Mouse (Mus musculus) embryonic facial prominence, embryonic 10.5 days (tissue): ENCODE measurements around the gene Tnfrsf18. TPM values are rescaled to one million over a fixed set of nuclear protein-coding genes. Genes with fewer than 3 reads are reported as not detected.

Source experiments
- DNase-seq: peaks from one replicate; pipeline ENCODE4 v3.0.0-alpha.2; 2017; ENCODE audit warnings: low spot score
- H3K27ac ChIP-seq: fragments of 300-500 bp; sonication (generic); replicated peaks from 2 replicates; pipeline ENCODE4 v1.5.1; 2016; ENCODE audit warnings: mild to moderate bottlenecking
- H3K27me3 ChIP-seq: fragments of 300-500 bp; sonication (generic); replicated peaks from 2 replicates; pipeline ENCODE4 v1.6.1; 2016; ENCODE audit warnings: low read depth, mild to moderate bottlenecking; ENCODE audit not compliant: poor library complexity, severe bottlenecking
- H3K36me3 ChIP-seq: fragments of 300-500 bp; sonication (generic); replicated peaks from 2 replicates; pipeline ENCODE4 v1.6.1; 2016; ENCODE audit warnings: mild to moderate bottlenecking, moderate library complexity
- H3K4me1 ChIP-seq: fragments of 300-500 bp; sonication (generic); 2 replicates; pipeline ENCODE4 v1.6.1; 2016
- H3K4me3 ChIP-seq: fragments of 300-500 bp; sonication (generic); 2 replicates; pipeline ENCODE4 v1.5.1; 2016; ENCODE audit warnings: mild to moderate bottlenecking, moderate library complexity
- H3K9me3 ChIP-seq: fragments of 300-500 bp; sonication (generic); 2 replicates; pipeline ENCODE4 v1.6.1; 2016; ENCODE audit warnings: mild to moderate bottlenecking
- WGBS: fragments of 180-500 bp; shearing (Covaris S2); methylation state at CpG from one replicate; pipeline ENCODE4 v1.1.7; 2016; 5-methylcytosine and 5-hydroxymethylcytosine counted together
- polyA plus RNA-seq: library from polyadenylated mRNA; unstranded; fragments of >200 nt; fragmentation: Nextera tagmentation; extraction: Ambion mirVana; gene quantifications from 2 replicates; pipeline ENCODE4 v1.2.1, GENCODE M21; 2016

The Tnfrsf18 gene
- polyA plus RNA-seq, 1 experiment from 2014 or later = 1.4 TPM

GRCm38 (mm10) chr4:156044754-156045153, 18.8 kb downstream of the Tnfrsf18 start:
- no peak for DNase-seq
- no peaks in the 10 kb centered on the region for H3K27me3 ChIP-seq
- peaks cover 10% of the 10 kb centered on the region for H3K4me1 ChIP-seq
- no peaks in the 10 kb centered on the region for H3K9me3 ChIP-seq
- H3K4me3 ChIP-seq = no peak overlapping the region
- H3K27ac ChIP-seq = no peak overlapping the region
- WGBS = 58% methylated on average over 5 of the region's 5 CpGs
- H3K36me3 ChIP-seq = no peaks in the 10 kb centered on the region

- Histone ChIP-seq H3K27ac (no peak overlapping the region), H3K4me1 (peaks cover 9% of the 10 kb centered on the region), H3K4me3 (no peak overlapping the region), H3K9me3 (no peaks in the 10 kb centered on the region), H3K36me3 (no peaks in the 10 kb centered on the region), H3K27me3 (no peaks in the 10 kb centered on the region)
- 82% methylated on average over 3 of the region's 3 CpGs for WGBS
- no peak for DNase-seq
Observed at GRCm38 (mm10) chr4:156049779-156050178, 23.8 kb downstream of the Tnfrsf18 start.

GRCm38 (mm10) chr4:156050391-156050980, 24.5 kb downstream of the Tnfrsf18 start:
- peaks cover 8% of the 10 kb centered on the region for H3K4me1 ChIP-seq
- no peak overlapping the region for H3K27ac ChIP-seq
- DNase-seq = no peak
- no peaks in the 10 kb centered on the region for H3K9me3 ChIP-seq
- no peaks in the 10 kb centered on the region for H3K27me3 ChIP-seq
- H3K4me3 ChIP-seq = no peak overlapping the region
- 67% methylated on average over 6 of the region's 6 CpGs for WGBS
- no peaks in the 10 kb centered on the region; the same call in 1 of the 2 replicates for H3K36me3 ChIP-seq

GRCm38 (mm10) chr4:156053113-156053512, 27.1 kb downstream of the Tnfrsf18 start:
- peaks cover 12% of the 10 kb centered on the region for H3K4me1 ChIP-seq
- 84% methylated on average over 4 of the region's 4 CpGs for WGBS
- no peaks in the 10 kb centered on the region for H3K9me3 ChIP-seq
- no peak overlapping the region for H3K27ac ChIP-seq
- no peak overlapping the region for H3K4me3 ChIP-seq
- no peaks in the 10 kb centered on the region; the same call in 1 of the 2 replicates for H3K36me3 ChIP-seq
- no peaks in the 10 kb centered on the region for H3K27me3 ChIP-seq
- DNase-seq = no peak

GRCm38 (mm10) chr4:156054130-156054529, 28.2 kb downstream of the Tnfrsf18 start:
- DNase-seq = no peak
- no peak overlapping the region for H3K27ac ChIP-seq
- H3K27me3 ChIP-seq = 0 out of 2 replicates have a peak, but pooled peaks cover 4% of the 10 kb centered on the region
- 89% methylated on average over 4 of the region's 4 CpGs for WGBS
- H3K9me3 ChIP-seq = no peaks in the 10 kb centered on the region
- no peaks in the 10 kb centered on the region; the same call in 1 of the 2 replicates for H3K36me3 ChIP-seq
- no peak overlapping the region for H3K4me3 ChIP-seq
- peaks cover 12% of the 10 kb centered on the region for H3K4me1 ChIP-seq

- Histone ChIP-seq H3K27ac (no peak overlapping the region), H3K4me3 (no peak overlapping the region), H3K4me1 (peaks cover 12% of the 10 kb centered on the region), H3K27me3 (0 out of 2 replicates have a peak, but pooled peaks cover 4% of the 10 kb centered on the region), H3K36me3 (no peaks in the 10 kb centered on the region; the same call in 1 of the 2 replicates), H3K9me3 (no peaks in the 10 kb centered on the region)
- WGBS = 93% methylated on average over 6 of the region's 6 CpGs
- no peak for DNase-seq
Observed at GRCm38 (mm10) chr4:156054606-156055005, 28.6 kb downstream of the Tnfrsf18 start.

- Histone ChIP-seq H3K4me3 (no peak overlapping the region), H3K27me3 (0 out of 2 replicates have a peak, but pooled peaks cover 4% of the 10 kb centered on the region), H3K4me1 (peaks cover 14% of the 10 kb centered on the region), H3K27ac (no peak overlapping the region), H3K9me3 (no peaks in the 10 kb centered on the region), H3K36me3 (no peaks in the 10 kb centered on the region; the same call in 1 of the 2 replicates)
- 89% methylated on average over 5 of the region's 5 CpGs for WGBS
- no peak for DNase-seq
Observed at GRCm38 (mm10) chr4:156055173-156055572, 29.2 kb downstream of the Tnfrsf18 start.

GRCm38 (mm10) chr4:156057702-156058101, 31.7 kb downstream of the Tnfrsf18 start:
- Histone ChIP-seq H3K36me3 (no peaks in the 10 kb centered on the region; the same call in 1 of the 2 replicates), H3K27ac (no peak overlapping the region), H3K4me1 (peaks cover 10% of the 10 kb centered on the region), H3K9me3 (no peaks in the 10 kb centered on the region), H3K27me3 (0 out of 2 replicates have a peak, but pooled peaks cover 4% of the 10 kb centered on the region), H3K4me3 (peak overlapping the region; percentile 50; the same call in 1 of the 2 replicates)
- WGBS = 56% methylated on average over 10 of the region's 10 CpGs
- DNase-seq = peak; percentile 13

- peak overlapping the region; percentile 77 for H3K27ac ChIP-seq
- peaks cover 11% of the 10 kb centered on the region for H3K4me1 ChIP-seq
- peak overlapping the region; percentile 50 for H3K4me3 ChIP-seq
- 74% methylated on average over 9 of the region's 9 CpGs for WGBS
- no peak for DNase-seq
- 0 out of 2 replicates have a peak, but pooled peaks cover 4% of the 10 kb centered on the region for H3K27me3 ChIP-seq
- no peaks in the 10 kb centered on the region; the same call in 1 of the 2 replicates for H3K36me3 ChIP-seq
- H3K9me3 ChIP-seq = no peaks in the 10 kb centered on the region
Observed at GRCm38 (mm10) chr4:156058826-156059225, 32.9 kb downstream of the Tnfrsf18 start.

GRCm38 (mm10) chr4:156059261-156059660, 33.3 kb downstream of the Tnfrsf18 start, which contains the start of gene Ttll10:
Ttll10 (minus strand) TSS chr4:156059414.
- peak within 1 kb of the TSS; percentile 77 for H3K27ac ChIP-seq
- H3K4me1 ChIP-seq = peaks cover 16% of the 10 kb centered on the region
- peak; percentile 47 for DNase-seq
- H3K4me3 ChIP-seq = peak within 1 kb of the TSS; percentile 50
- WGBS = 41% methylated on average over 5 of the region's 5 CpGs
- 0 out of 2 replicates have a peak, but pooled peaks cover 4% of the 10 kb centered on the region for H3K27me3 ChIP-seq
- H3K36me3 ChIP-seq = no peaks in the 10 kb centered on the region; the same call in 1 of the 2 replicates
- H3K9me3 ChIP-seq = no peaks in the 10 kb centered on the region

GRCm38 (mm10) chr4:156059713-156060112, 33.7 kb downstream of the Tnfrsf18 start:
- Histone ChIP-seq H3K9me3 (no peaks in the 10 kb centered on the region), H3K27me3 (0 out of 2 replicates have a peak, but pooled peaks cover 4% of the 10 kb centered on the region), H3K36me3 (no peaks in the 10 kb centered on the region; the same call in 1 of the 2 replicates), H3K4me3 (peak overlapping the region; percentile 50), H3K4me1 (peaks cover 16% of the 10 kb centered on the region), H3K27ac (peak overlapping the region; percentile 77)
- peak; percentile 75 for DNase-seq
- WGBS = 33% methylated on average over 10 of the region's 10 CpGs

- Histone ChIP-seq H3K27ac (peak overlapping the region; percentile 45), H3K4me3 (no peak overlapping the region), H3K27me3 (0 out of 2 replicates have a peak, but pooled peaks cover 2% of the 10 kb centered on the region), H3K9me3 (no peaks in the 10 kb centered on the region), H3K36me3 (no peaks in the 10 kb centered on the region), H3K4me1 (peaks cover 9% of the 10 kb centered on the region)
- 7% methylated on average over 4 of the region's 4 CpGs for WGBS
- DNase-seq = peak; percentile 16
Observed at GRCm38 (mm10) chr4:156063861-156064509, 38.0 kb downstream of the Tnfrsf18 start.
